Mouse (Mus musculus): ENCODE data around the gene Orc2. TPM values are rescaled to one million over a fixed set of nuclear protein-coding genes. Genes with fewer than 3 reads are reported as not detected.
A peak's percentile ranks its signal among the peaks of the same experiment; 100 is the strongest.

The Orc2 gene
- polyA plus RNA-seq, 1 experiment: 22.1 TPM

DNA sequence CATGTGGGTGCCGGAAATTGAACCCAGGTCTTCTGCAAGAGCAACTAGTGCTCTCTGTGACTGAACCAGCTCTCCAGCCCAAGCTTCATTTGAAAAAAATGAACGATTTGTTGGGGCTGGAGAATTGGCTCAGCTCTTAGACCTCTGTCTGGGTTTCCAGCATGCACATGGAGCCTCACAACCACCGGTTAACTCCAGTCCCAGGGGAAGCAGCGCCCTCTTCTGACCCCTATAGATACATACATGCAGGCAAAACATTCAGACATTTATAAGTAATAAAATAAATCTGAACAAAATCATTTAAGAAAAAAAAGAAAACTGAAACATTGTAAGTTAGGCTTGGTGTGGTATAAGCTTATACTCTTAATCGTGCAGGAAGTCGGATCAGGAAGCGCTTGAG, 56.5 kb downstream of the Orc2 start:
- no peak overlapping the region for H3ac ChIP-seq (ENCODE audit: control insufficient read depth, insufficient read length, low read depth)
- no peaks in the 10 kb centered on the region for H3K27me3 ChIP-seq (ENCODE audit: control insufficient read depth, insufficient read depth, insufficient read length)
- TF ChIP-seq CTCF (IDR thresholded peaks at IDR 0.05; ENCODE audit: control insufficient read depth, insufficient read depth, insufficient read length) (no peak), MYOD1 (IDR thresholded peaks at IDR 0.05; ENCODE audit: control insufficient read depth, insufficient read length, low read depth) (no peak), FOSL1 (IDR thresholded peaks at IDR 0.05; ENCODE audit: insufficient read depth, low read length, poor library complexity, severe bottlenecking) (no peak), CEBPB (IDR thresholded peaks at IDR 0.05; ENCODE audit: low read depth) (no peak), USF1 (IDR thresholded peaks at IDR 0.05; ENCODE audit: low read depth) (no peak), MYOG (IDR thresholded peaks at IDR 0.05; ENCODE audit: control insufficient read depth, extremely low read depth, insufficient read length) (no peak), MAX (IDR thresholded peaks at IDR 0.05) (no peak)
- peaks cover 46% of the 10 kb centered on the region for H3K79me3 ChIP-seq (ENCODE audit: low read depth)
- H3K4me3 ChIP-seq (ENCODE audit: insufficient read depth, poor library complexity, severe bottlenecking): no peak overlapping the region
- peaks cover 68% of the 10 kb centered on the region for H3K79me2 ChIP-seq (ENCODE audit: control insufficient read depth, insufficient read depth)
- peaks cover 39% of the 10 kb centered on the region for H3K36me3 ChIP-seq (ENCODE audit: control insufficient read depth, insufficient read depth)

DNA sequence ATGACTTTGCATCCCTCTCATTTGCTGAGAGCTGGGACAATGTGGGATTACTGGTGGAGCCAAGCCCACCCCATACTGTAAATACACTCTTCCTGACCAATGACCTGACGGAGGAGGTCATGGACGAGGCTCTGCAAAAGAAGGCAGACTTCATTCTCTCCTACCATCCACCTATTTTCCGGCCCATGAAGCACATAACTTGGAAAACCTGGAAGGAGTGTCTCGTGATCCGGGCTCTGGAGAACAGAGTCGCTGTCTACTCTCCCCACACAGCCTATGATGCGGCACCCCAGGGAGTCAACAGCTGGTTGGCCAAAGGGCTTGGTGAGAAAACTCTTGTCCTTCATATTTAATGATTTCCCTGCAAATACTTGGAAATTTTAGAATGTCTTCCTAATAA, 57.1 kb downstream of the Orc2 start:
- H3K79me2 ChIP-seq (ENCODE audit: control insufficient read depth, insufficient read depth): peaks cover 68% of the 10 kb centered on the region
- peaks cover 36% of the 10 kb centered on the region for H3K36me3 ChIP-seq (ENCODE audit: control insufficient read depth, insufficient read depth)
- H3K4me3 ChIP-seq (ENCODE audit: insufficient read depth, poor library complexity, severe bottlenecking): no peak overlapping the region
- peaks cover 46% of the 10 kb centered on the region for H3K79me3 ChIP-seq (ENCODE audit: low read depth)
- TF ChIP-seq MAX (IDR thresholded peaks at IDR 0.05): no peak
- TF ChIP-seq CEBPB (IDR thresholded peaks at IDR 0.05; ENCODE audit: low read depth): no peak
- TF ChIP-seq MYOD1 (IDR thresholded peaks at IDR 0.05; ENCODE audit: control insufficient read depth, insufficient read length, low read depth): no peak
- TF ChIP-seq FOSL1 (IDR thresholded peaks at IDR 0.05; ENCODE audit: insufficient read depth, low read length, poor library complexity, severe bottlenecking): no peak
- no peak for TF ChIP-seq MYOG (IDR thresholded peaks at IDR 0.05; ENCODE audit: control insufficient read depth, extremely low read depth, insufficient read length)
- no peak for TF ChIP-seq CTCF (IDR thresholded peaks at IDR 0.05; ENCODE audit: control insufficient read depth, insufficient read depth, insufficient read length)
- no peak for TF ChIP-seq USF1 (IDR thresholded peaks at IDR 0.05; ENCODE audit: low read depth)
- no peaks in the 10 kb centered on the region for H3K27me3 ChIP-seq (ENCODE audit: control insufficient read depth, insufficient read depth, insufficient read length)
- H3ac ChIP-seq (ENCODE audit: control insufficient read depth, insufficient read length, low read depth): no peak overlapping the region

DNA sequence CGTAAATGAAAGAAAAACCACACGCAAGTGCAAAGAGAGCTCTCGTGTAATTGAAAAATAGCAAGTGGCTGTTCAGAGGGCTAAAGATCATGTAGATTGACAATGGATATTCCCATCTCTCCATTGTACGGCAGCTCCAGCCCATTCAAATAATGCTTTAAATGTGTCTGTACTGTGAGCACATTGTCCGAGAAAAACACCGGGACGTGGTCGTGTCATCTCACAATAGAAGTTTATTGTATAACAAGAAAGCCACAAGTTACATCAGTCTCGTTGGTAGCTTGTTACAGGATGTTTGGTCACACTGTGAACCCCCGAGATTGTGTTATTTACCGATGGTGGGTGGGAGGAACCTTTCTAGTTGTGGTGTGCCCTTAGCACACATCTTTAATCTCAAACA, 59.0 kb downstream of the Orc2 start:
- peaks cover 68% of the 10 kb centered on the region for H3K79me2 ChIP-seq (ENCODE audit: control insufficient read depth, insufficient read depth)
- peaks cover 42% of the 10 kb centered on the region for H3K36me3 ChIP-seq (ENCODE audit: control insufficient read depth, insufficient read depth)
- H3ac ChIP-seq (ENCODE audit: control insufficient read depth, insufficient read length, low read depth): peak overlapping the region; percentile 88
- TF ChIP-seq FOSL1 (IDR thresholded peaks at IDR 0.05; ENCODE audit: insufficient read depth, low read length, poor library complexity, severe bottlenecking) (no peak), CTCF (IDR thresholded peaks at IDR 0.05; ENCODE audit: control insufficient read depth, insufficient read depth, insufficient read length) (no peak), CEBPB (IDR thresholded peaks at IDR 0.05; ENCODE audit: low read depth) (no peak), MAX (IDR thresholded peaks at IDR 0.05) (no peak), USF1 (IDR thresholded peaks at IDR 0.05; ENCODE audit: low read depth) (no peak), MYOG (IDR thresholded peaks at IDR 0.05; ENCODE audit: control insufficient read depth, extremely low read depth, insufficient read length) (no peak), MYOD1 (IDR thresholded peaks at IDR 0.05; ENCODE audit: control insufficient read depth, insufficient read length, low read depth) (no peak)
- peaks cover 46% of the 10 kb centered on the region for H3K79me3 ChIP-seq (ENCODE audit: low read depth)
- H3K27me3 ChIP-seq (ENCODE audit: control insufficient read depth, insufficient read depth, insufficient read length): no peaks in the 10 kb centered on the region
- peak overlapping the region; percentile 65 for H3K4me3 ChIP-seq (ENCODE audit: insufficient read depth, poor library complexity, severe bottlenecking)

- TF ChIP-seq FOSL1 (IDR thresholded peaks at IDR 0.05; ENCODE audit: insufficient read depth, low read length, poor library complexity, severe bottlenecking) (no peak), MAX (IDR thresholded peaks at IDR 0.05) (peak; percentile 73)
- H3K79me2 ChIP-seq (ENCODE audit: control insufficient read depth, insufficient read depth): peaks cover 66% of the 10 kb centered on the region
- H3K27me3 ChIP-seq (ENCODE audit: control insufficient read depth, insufficient read depth, insufficient read length): no peaks in the 10 kb centered on the region
- H3ac ChIP-seq (ENCODE audit: control insufficient read depth, insufficient read length, low read depth): peak within 1 kb of the TSS; percentile 88
- peaks cover 44% of the 10 kb centered on the region for H3K36me3 ChIP-seq (ENCODE audit: control insufficient read depth, insufficient read depth)
- peak within 1 kb of the TSS; percentile 65 for H3K4me3 ChIP-seq (ENCODE audit: insufficient read depth, poor library complexity, severe bottlenecking)
- peaks cover 46% of the 10 kb centered on the region for H3K79me3 ChIP-seq (ENCODE audit: low read depth)
Observed at GRCm38 (mm10) chr1:58445143-58445722, 59.7 kb downstream of the Orc2 start, which contains the start of the genes Nif3l1 and Ppil3. Nif3l1 (plus strand) TSS chr1:58445151. Ppil3 (minus strand) TSS chr1:58445486.

- H3K36me3 ChIP-seq (ENCODE audit: control insufficient read depth, insufficient read depth): peaks cover 48% of the 10 kb centered on the region
- no peaks in the 10 kb centered on the region for H3K27me3 ChIP-seq (ENCODE audit: control insufficient read depth, insufficient read depth, insufficient read length)
- H3K79me2 ChIP-seq (ENCODE audit: control insufficient read depth, insufficient read depth): peaks cover 61% of the 10 kb centered on the region
- H3ac ChIP-seq (ENCODE audit: control insufficient read depth, insufficient read length, low read depth): peak overlapping the region; percentile 88
- peak overlapping the region; percentile 65 for H3K4me3 ChIP-seq (ENCODE audit: insufficient read depth, poor library complexity, severe bottlenecking)
- peaks cover 44% of the 10 kb centered on the region for H3K79me3 ChIP-seq (ENCODE audit: low read depth)
- no peak for TF ChIP-seq CTCF (IDR thresholded peaks at IDR 0.05; ENCODE audit: control insufficient read depth, insufficient read depth, insufficient read length)
- TF ChIP-seq CEBPB (IDR thresholded peaks at IDR 0.05; ENCODE audit: low read depth): no peak
- TF ChIP-seq MYOD1 (IDR thresholded peaks at IDR 0.05; ENCODE audit: control insufficient read depth, insufficient read length, low read depth): no peak
- TF ChIP-seq MAX (IDR thresholded peaks at IDR 0.05): no peak
- no peak for TF ChIP-seq USF1 (IDR thresholded peaks at IDR 0.05; ENCODE audit: low read depth)
- no peak for TF ChIP-seq FOSL1 (IDR thresholded peaks at IDR 0.05; ENCODE audit: insufficient read depth, low read length, poor library complexity, severe bottlenecking)
- TF ChIP-seq MYOG (IDR thresholded peaks at IDR 0.05; ENCODE audit: control insufficient read depth, extremely low read depth, insufficient read length): no peak
Observed at GRCm38 (mm10) chr1:58444691-58445090, 60.2 kb downstream of the Orc2 start.

DNA sequence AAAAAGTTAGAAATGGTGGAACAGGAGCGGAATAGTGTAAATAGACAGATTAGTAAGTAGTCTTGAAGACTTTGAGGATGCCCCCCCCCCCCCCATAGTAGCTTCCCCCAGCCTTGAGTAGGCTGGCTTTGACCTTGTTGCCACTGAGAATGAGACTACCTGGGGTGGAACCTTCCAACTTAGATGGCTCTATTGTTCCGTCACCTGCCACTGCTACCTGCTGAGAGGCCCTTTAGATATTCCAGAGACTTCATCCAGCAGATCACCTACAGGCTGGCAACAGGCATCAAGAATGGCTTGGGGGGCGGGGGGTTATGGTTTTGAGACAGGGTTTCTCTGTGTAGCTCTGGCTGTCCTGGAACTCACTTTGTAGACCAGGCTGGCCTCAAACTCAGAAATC, 80.4 kb downstream of the Orc2 start:
- TF ChIP-seq FOSL1 (IDR thresholded peaks at IDR 0.05; ENCODE audit: insufficient read depth, low read length, poor library complexity, severe bottlenecking) (no peak), CEBPB (IDR thresholded peaks at IDR 0.05; ENCODE audit: low read depth) (no peak), MAX (IDR thresholded peaks at IDR 0.05) (no peak), USF1 (IDR thresholded peaks at IDR 0.05; ENCODE audit: low read depth) (no peak)
- H3K4me3 ChIP-seq (ENCODE audit: insufficient read depth, poor library complexity, severe bottlenecking): no peak overlapping the region
- peaks cover 41% of the 10 kb centered on the region for H3K79me3 ChIP-seq (ENCODE audit: low read depth)
- no peaks in the 10 kb centered on the region for H3K27me3 ChIP-seq (ENCODE audit: control insufficient read depth, insufficient read depth, insufficient read length)
- peaks cover 29% of the 10 kb centered on the region for H3K36me3 ChIP-seq (ENCODE audit: control insufficient read depth, insufficient read depth)
- no peak overlapping the region for H3ac ChIP-seq (ENCODE audit: control insufficient read depth, insufficient read length, low read depth)
- H3K79me2 ChIP-seq (ENCODE audit: control insufficient read depth, insufficient read depth): peaks cover 44% of the 10 kb centered on the region

All from C2C12 (cell line).